Mouse (Mus musculus) liver (tissue): ENCODE data around the gene Ccdc6.

ENCODE experiments used
- DNase-seq: peaks from one replicate; pipeline ENCODE4 v3.0.0-alpha.2; 2020; ENCODE audit warnings: mixed read lengths

The Ccdc6 gene

GRCm38 (mm10) chr10:70132714-70133113 is 35.8 kb downstream of the Ccdc6 start:
- DNase-seq = no peak

DNA sequence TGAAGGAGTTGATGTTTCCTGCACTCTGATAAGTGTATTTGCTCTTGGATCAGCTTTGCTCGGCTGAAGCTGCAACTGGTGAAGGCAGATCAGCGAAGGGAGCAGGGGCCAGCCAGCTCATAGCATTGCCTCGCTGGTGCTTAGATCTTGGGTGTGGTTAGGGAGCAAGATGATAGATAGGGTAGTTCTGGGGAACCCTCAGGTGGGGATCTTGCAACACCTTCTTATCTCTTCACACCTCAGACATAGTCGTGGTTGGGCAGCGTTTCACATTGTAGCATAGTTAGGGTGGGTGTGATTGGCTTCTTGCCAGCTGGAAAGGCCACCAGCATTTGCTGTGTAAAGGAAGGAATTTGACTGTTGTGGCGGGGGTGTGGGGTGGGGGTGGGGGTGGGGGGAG is 36.3 kb downstream of the Ccdc6 start:
- peak; percentile 74 for DNase-seq

GRCm38 (mm10) chr10:70135680-70136079 is 38.8 kb downstream of the Ccdc6 start:
- DNase-seq = peak; percentile 80

GRCm38 (mm10) chr10:70137652-70138051 is 40.7 kb downstream of the Ccdc6 start:
- no peak for DNase-seq

- DNase-seq = peak; percentile 94
These were observed 41.2 kb downstream of the Ccdc6 start for GRCm38 (mm10) chr10:70138150-70138549.

DNA sequence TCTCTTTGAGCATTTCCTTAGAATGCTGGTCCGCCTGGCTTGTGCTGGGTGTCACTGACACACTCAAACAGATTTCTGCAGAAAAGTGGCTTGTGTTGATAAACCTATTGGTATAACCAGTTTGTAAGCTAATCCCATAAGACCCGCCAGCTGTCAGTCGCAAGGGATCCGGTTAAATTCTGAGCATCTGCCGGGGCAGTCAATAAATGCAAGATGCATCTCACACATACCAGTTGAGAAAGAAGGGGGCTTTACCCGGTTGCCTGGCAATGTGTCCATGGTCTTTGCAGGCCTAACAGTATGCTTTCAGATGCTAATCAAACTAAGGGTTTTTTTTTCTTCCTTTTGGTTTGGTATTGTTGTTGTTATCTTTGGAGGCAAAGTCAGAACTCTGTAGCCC is 42.4 kb downstream of the Ccdc6 start:
- DNase-seq = no peak

DNA sequence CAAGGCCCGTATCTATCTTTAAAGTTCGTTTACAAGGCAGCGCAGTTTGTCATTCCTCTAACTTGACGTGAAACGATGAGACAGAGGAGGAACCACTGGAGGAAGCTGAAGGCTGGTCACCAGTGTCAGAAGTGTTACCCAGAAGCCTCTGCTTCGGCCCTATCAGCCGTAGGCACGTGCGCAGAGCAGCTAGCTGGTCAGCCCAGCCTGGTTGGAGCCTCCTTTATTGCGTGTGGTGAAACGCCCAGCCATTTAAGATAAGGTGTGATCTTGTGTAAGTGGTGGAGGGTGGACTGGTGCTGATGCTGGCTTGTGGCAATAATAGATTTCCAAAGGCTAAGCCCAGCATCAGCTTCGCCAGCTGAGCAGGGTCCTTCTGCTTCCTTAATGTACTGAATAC is 43.5 kb downstream of the Ccdc6 start:
- DNase-seq = peak; percentile 81

GRCm38 (mm10) chr10:70142623-70143022 is 45.7 kb downstream of the Ccdc6 start:
- no peak for DNase-seq

DNA sequence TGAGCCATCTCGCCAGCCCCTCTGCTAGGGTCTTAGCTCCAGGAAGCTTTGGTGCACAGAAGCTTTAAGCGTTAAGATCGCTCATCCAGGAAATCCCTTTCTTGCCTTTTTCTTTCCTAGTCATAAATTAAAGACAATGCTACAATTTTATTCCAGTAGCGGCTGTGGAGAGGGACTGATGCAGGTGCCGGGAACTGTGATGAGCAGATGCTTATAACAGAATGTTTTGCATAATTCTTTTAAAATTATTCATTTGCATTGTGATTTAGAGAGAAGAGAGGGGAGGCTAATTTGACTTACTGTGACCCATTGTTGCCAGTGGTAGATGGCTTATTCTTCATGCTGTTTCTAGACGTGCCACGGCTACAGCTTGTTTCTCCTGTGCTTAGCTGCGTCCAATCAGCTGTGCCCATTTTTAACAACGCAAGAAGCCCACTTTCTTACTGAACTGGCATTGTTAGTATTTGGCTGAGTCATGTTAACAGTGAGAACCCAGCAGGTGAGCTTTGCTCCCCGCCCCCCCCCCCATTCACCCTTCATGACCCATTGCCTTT is 47.2 kb downstream of the Ccdc6 start:
- DNase-seq = no peak

DNA sequence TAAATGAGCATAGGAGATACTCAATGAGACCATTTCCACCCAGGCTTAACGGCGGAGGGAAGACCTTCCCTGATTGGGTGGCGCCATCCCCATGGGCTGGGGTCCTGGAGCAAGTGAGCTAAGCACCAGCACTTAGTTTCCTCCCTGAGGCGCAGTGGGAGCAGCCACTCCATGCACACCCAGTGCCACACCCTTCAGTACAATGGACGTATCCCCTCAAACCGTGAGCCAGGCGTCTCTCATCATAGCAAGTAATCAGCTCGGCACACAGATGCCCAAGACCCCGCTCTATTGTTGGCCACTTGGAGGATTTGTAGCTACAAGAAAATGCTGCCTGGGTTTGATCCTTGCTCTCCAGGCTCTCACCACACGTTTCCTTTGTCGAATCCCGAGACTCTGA is 49.0 kb downstream of the Ccdc6 start:
- DNase-seq = no peak

DNA sequence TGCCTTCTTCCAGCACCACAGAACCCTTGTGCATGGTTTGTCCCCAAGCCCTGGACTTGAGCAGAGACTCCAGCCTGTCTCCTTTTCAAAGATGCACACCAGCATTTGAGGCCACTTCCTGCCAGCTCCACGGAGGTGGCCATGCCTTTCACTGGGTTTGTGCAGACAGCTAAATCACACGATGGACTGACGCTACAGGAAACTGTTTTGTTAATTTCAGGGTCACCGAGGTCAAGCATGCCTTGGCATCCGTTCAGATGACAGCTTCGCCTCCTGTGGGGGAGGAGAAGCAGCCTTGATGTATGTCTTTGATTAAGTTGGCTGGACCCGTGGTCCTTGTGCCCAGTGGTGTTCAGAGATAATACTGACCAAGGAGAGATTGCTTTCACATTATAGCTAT is 52.2 kb downstream of the Ccdc6 start:
- DNase-seq = no peak

GRCm38 (mm10) chr10:70150301-70150700 is 53.4 kb downstream of the Ccdc6 start:
- no peak for DNase-seq

GRCm38 (mm10) chr10:70151171-70151570 is 54.2 kb downstream of the Ccdc6 start:
- no peak for DNase-seq

DNA sequence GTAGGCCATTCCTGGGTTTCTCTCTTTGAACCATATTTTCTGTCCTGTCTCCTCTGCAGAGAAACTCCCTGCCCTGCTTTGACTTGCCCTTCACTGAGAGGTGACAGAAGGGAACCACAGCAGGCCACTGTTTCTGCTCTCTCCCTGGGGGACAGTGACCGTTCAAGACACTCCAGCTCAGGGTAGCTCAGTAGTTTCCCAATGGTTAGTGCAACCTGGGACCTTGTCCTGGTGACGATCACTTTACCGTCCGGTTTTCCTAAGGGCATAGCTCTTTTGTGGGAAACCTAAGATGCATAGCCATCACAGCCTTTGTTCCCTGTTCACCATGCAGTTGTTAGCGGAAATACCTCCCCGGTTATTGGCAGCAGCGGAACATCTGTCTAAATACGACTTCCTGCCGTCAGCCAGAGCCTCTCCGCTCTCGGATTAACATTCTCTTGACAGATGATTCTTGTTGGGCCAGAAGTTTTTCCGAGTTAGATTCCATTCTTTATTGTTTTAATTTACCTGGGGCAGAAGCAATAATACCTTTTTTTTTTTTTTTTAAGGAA is 55.3 kb downstream of the Ccdc6 start:
- no peak for DNase-seq

- no peak for DNase-seq
These were observed 56.9 kb downstream of the Ccdc6 start for GRCm38 (mm10) chr10:70153810-70154209.

GRCm38 (mm10) chr10:70156431-70157165 is 59.7 kb downstream of the Ccdc6 start:
- peak; percentile 51 for DNase-seq

- DNase-seq = no peak
These were observed 62.9 kb downstream of the Ccdc6 start for GRCm38 (mm10) chr10:70159651-70160320.

DNA sequence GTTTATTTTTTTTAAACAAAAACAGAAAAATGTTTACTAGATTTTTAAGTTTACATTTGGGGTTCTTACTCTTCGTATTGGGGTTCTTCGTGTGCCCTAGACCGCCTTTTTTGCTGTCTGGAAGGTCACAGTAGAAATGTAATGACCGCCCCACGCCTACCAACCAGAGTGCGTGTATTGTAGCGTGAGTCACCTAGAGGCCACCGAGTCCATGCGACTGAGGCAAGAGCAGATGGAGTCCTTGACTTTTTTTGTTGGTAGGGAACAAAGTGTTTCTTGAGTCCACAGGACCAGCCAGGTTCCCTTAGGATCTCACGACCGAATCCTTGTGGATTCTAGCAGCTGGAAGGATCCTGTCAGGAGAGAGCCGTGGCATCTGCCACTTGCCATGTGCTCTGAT is 63.9 kb downstream of the Ccdc6 start:
- no peak for DNase-seq

- DNase-seq = no peak
These were observed 64.6 kb downstream of the Ccdc6 start for GRCm38 (mm10) chr10:70161504-70161903.

DNA sequence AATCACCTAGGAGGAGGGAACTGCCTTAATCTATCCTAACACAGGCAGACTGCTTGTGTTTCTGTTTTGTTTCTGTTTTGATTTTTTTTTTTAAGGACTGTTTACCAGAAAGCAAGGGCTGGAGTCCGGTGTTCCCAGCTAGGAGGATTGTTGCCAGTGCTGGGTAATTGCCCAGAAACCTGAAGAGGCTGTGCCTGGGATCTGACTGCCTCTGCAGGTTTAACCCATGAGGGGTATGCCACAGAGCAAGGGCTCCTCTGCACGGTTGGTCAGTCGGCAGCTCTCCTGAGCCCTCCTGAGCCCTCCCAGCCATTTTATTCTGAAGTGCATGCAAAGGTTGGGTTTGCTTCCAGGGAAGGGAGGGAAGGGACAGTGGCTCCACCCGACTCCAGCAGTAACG is 66.8 kb downstream of the Ccdc6 start:
- no peak for DNase-seq

DNA sequence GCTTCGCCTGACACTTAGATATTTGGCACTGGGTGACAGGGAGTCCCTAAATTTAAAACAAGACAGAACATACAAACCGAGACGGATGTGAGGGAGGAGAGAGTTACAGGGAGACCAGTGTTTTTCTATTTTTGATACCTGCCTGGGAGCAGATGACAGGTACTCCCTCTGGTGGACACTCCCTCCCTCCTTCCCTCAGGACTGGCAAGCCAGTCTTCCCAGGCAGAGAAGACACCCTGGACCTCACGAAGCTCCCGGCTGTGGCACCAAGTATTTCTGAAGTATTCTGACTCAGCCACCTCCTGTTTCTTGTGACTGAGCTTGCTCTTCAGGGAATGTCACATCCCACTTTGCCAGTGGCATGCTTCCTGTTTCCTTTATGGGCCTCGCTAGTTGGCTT is 69.0 kb downstream of the Ccdc6 start:
- DNase-seq = no peak

GRCm38 (mm10) chr10:70166427-70166826 is 69.5 kb downstream of the Ccdc6 start:
- no peak for DNase-seq

DNA sequence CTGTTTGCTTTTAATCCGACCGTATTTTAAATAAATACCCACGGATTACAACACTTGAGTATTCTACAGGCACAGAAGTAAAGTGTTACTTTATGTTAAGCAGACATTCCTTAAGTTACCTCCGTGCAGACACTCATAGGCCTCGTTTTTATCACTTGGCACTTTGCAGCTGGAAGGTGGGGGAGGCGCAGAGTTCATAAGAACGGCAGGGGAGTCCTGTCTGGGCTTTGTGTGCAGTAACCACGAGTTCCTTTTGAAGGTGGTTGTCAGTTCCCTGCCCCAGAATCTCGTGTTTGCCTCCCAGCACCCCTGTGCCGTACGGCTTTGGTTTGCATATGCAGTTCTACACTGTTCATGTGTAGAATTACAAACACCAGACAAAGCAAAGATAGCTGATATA is 70.7 kb downstream of the Ccdc6 start:
- no peak for DNase-seq

DNA sequence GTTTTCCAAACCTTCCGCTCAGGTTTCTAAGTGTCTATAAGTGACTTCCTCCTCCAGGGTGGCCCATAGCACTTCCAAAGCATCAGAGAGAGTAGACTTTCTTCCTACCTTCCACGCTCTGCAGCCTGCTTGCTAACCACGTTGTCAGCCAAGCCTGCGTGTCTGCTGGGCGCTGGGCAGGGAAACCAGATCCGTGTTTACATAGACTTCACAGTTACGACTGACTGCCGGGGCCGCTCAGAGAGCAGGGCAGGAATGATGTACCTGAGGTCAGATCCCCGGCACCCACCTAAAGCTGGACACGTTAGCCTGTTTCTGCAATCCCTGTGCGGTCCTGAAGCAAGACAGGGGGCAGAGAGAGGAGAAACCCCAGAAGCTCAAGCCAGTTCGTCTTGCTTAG is 71.5 kb downstream of the Ccdc6 start:
- peak; percentile 39 for DNase-seq
